Mouse (Mus musculus) small intestine, adult 2 months (tissue): ENCODE results near the gene Kctd4.

Experiments
- CTCF ChIP-seq: fragments of 200-500 bp; IDR thresholded peaks from 2 replicates; pipeline ENCODE4 v1.5.1; 2012; ENCODE audit warnings: low read depth, mild to moderate bottlenecking, control low read depth, inconsistent platforms, low read length, moderate library complexity, mixed read lengths; ENCODE audit not compliant: insufficient replicate concordance, insufficient read length; ENCODE audit errors: extremely low read depth
- POLR2A ChIP-seq: fragments of 200-500 bp; IDR thresholded peaks from 2 replicates; pipeline ENCODE4 v1.6.1; 2012; ENCODE audit warnings: low read depth, mild to moderate bottlenecking, control low read depth, inconsistent platforms, low read length, moderate library complexity

DNA sequence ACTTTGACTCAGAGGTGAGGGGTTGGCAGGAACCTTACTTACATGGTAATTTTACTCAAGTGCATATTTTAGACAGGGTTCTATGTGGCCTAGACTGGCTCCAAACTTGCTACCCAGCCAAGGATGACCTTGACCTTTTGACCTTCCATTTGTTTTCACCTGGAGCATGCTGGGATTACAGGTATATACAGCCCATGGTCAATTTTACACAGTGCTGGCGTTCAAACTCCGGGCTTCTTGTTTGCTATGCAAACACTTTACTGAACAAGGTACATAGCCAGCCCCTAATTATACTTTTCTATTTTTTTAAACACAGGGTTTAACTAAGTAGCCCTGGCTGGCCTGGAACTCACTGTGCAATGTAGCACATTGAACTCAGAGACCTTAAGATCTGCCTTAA, 42.1 kb upstream of the Kctd4 start:
- TF ChIP-seq CTCF (no peak), POLR2A (no peak)
